In genomic region chr12:107693693-107694092, GRCm38 (mm10) we compare ENCODE assay signal across 11 mouse cellular contexts.
"Had no signal": no experiment of that assay in that cellular context is flagged by ENCODE, and none has a peak within 500 bp of the region (broad histone marks: within the 10 kb centered on the region; RNA-seq: fewer than 3 reads in every experiment).

No protein-coding gene starts in this region.

- H3K27ac ChIP-seq: limb, embryonic 13.5 days; liver, embryonic 14.5 days; midbrain, embryonic 10.5 days had no signal

- H3K4me3 ChIP-seq: limb, embryonic 13.5 days; midbrain, embryonic 10.5 days had no signal

- DNase-seq: kidney, adult 11 months; kidney, postnatal 14 days; left cerebral cortex, postnatal 4 days; lung, adult 18-20 months; midbrain, embryonic 14.5 days; right cerebral cortex, postnatal 14 days; thymus, adult 18-20 months; thymus, postnatal 25 days had no signal

- H3K4me2 ChIP-seq: limb, embryonic 13.5 days had no signal

- H3K9ac ChIP-seq: limb, embryonic 13.5 days; liver, embryonic 14.5 days had no signal

- H3K36me3 ChIP-seq: limb, embryonic 13.5 days; midbrain, embryonic 10.5 days had no signal

- H3K9me3 ChIP-seq: limb, embryonic 13.5 days had no signal
